Mouse (Mus musculus) liver, postnatal 0 days (tissue): ENCODE data around the gene Rmi2.

Experiments
- CTCF ChIP-seq: sonication (generic); IDR thresholded peaks from 2 replicates; pipeline ENCODE4 v1.5.1; 2016; ENCODE audit warnings: antibody characterized with exemption, low read depth
- EP300 ChIP-seq: IDR thresholded peaks from 2 replicates; pipeline ENCODE4 v1.6.1; 2016; ENCODE audit warnings: antibody characterized with exemption, low read depth, mild to moderate bottlenecking

DNA sequence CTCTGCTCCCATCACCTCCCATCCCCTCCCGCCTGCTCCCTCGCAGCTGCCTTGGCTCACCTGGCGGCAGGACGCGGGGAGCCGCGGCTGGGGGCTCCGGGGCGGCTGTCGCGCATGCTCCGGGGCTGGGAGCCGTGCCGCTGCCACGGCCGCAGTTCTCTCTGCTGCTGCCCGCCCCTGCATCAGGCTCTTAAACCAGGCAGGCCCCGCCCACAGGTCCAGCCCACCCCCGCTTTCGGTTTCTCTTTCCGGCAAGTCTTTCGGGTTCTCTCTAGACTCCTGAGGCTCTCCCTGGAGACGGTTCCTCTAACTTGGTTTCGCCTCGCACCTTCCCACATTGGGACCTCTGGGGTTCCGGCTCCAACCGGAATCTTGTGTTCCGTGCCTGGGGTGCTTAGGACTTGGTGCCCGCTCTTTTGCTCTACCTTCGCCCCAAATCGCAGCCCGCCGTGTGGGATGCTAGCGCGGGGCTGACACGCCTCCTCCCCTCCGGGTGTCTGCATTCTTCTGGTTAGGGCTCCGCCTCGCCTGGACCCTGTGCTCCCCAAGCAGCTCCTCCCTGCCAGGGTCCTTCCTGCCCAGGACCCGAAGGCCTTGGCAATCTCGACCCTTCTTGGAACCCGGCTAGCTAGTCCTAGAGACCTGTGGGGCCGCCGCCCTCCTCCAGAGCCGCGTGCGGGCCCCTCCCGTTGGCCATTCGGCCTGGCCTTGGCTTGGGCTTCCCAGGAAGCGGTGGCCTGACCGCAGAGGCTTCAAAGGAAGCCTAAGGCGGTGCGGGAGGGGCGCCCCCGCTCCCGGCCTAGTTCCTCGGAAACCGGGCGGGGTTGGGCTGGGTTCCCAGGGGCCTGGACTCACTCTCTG is 49.3 kb upstream of the Rmi2 start, which contains the start of gene Socs1:
- TF ChIP-seq CTCF, result no peak
- no peak for TF ChIP-seq EP300
